Mouse (Mus musculus): ENCODE results near the gene Mgat5.

- TF ChIP-seq GATA1 (IDR thresholded peaks at IDR 0.05; ENCODE audit: borderline replicate concordance, low read length) (no peak), POLR2AphosphoS5 (IDR thresholded peaks at IDR 0.05; ENCODE audit: insufficient replicate concordance, low read depth, low read length) (no peak)
Observed at GRCm38 (mm10) chr1:127242151-127242887, 37.5 kb downstream of the Mgat5 start.

Data from G1E (cell line).